Mouse (Mus musculus) left cerebral cortex, adult 11 months (tissue): Measurements from ENCODE around the gene Rps26.
A peak's percentile ranks its signal among the peaks of the same experiment; 100 is the strongest.
"Not testable (repeated sequence)": the region's sequence is repeated elsewhere in the genome, so short reads cannot be mapped to it uniquely, and the experiment has no call there.

Experiments
- DNase-seq: peaks from one replicate; pipeline ENCODE4 v3.0.0; 2022; ENCODE audit warnings: low spot score

Gene Rps26

GRCm38 (mm10) chr10:128641871-128642270 lies 15.3 kb upstream of the Rps26 start:
- DNase-seq = no peak

DNA sequence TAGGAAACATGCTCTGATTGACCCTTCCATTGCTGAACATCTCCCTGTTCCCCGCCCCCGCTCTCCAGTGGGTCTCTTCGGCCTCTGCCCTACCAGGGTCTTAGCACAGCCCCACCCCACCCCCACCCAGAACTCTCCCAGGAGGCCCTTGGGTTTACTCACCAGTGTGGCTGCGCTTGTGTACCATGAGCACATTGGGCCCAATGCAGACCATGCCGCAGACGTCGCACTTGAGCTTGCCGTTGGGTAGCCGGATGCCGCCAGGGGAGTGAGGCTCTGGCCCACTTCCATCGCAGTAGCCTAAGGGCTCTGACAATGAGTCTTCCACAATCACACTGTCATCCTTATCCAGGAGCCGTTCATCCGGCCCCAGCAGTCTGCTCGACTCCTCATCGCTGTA lies 14.3 kb upstream of the Rps26 start:
- no peak for DNase-seq

- no peak for DNase-seq
Observed at GRCm38 (mm10) chr10:128639999-128640398, 13.5 kb upstream of the Rps26 start.

DNA sequence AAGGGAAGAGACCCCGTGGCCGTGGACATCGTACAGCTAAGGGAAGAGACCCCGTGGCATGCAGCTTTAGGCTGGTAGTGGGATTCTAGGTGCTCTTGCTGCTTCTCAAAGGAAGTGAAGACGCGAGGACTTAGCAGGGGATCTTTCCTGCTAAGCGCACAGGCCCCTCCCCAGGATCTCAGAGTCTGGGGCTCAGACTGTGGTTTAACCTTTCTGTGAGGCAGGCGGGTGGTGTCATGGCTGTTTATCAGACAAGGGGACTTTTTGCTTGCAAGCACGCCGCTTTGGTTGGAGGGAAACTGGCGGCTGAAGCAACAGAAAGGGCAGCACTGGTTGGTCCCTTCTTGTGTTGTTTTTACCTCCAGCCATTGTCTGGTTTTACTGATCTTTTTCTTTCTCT lies 10.5 kb upstream of the Rps26 start:
- DNase-seq = no peak

GRCm38 (mm10) chr10:128636561-128636960 lies 10.0 kb upstream of the Rps26 start:
- no peak for DNase-seq

DNA sequence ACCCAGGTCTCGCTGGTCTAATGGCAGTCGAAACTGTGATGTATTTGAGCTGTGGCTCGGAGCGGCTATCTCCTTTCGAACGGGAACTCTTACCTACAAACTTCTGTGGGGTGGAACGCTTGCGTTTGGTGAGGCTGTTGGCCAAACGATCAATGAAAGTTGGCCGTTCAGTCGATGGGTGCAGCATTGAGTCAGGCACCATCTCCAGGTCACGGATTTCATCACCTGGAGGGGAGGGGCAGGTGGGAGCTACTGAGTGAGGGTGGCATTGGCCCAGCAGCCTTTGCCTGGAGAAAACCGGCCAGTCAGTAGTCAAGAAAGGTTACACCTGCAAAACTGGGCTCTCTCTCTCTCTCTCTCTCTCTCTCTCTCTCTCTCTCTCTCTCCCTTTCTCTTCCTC lies 9.2 kb upstream of the Rps26 start:
- DNase-seq = no peak

- no peak for DNase-seq
Observed at GRCm38 (mm10) chr10:128631571-128631970, 5.0 kb upstream of the Rps26 start.

GRCm38 (mm10) chr10:128630306-128630705 lies 3.8 kb upstream of the Rps26 start:
- not testable (repeated sequence) for DNase-seq

DNA sequence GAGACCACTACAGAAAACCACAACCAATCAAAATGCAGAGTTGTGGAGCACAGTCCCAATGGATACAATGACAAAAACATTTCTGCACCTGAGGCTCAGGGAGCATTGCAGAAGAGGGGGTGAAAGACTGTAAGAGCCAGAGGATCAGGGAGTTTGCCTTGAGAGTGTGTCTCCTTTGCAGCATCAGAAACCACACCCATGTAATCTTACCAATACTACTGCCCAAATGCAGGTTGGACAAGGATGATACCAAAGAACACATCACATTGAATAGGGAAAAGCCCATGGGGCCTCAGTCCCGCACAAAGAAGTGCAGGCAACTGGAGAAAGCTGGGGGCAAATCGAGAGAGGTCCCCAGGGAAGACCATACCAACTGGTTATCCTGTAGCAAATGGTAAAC lies 3.2 kb upstream of the Rps26 start:
- DNase-seq = no peak

DNA sequence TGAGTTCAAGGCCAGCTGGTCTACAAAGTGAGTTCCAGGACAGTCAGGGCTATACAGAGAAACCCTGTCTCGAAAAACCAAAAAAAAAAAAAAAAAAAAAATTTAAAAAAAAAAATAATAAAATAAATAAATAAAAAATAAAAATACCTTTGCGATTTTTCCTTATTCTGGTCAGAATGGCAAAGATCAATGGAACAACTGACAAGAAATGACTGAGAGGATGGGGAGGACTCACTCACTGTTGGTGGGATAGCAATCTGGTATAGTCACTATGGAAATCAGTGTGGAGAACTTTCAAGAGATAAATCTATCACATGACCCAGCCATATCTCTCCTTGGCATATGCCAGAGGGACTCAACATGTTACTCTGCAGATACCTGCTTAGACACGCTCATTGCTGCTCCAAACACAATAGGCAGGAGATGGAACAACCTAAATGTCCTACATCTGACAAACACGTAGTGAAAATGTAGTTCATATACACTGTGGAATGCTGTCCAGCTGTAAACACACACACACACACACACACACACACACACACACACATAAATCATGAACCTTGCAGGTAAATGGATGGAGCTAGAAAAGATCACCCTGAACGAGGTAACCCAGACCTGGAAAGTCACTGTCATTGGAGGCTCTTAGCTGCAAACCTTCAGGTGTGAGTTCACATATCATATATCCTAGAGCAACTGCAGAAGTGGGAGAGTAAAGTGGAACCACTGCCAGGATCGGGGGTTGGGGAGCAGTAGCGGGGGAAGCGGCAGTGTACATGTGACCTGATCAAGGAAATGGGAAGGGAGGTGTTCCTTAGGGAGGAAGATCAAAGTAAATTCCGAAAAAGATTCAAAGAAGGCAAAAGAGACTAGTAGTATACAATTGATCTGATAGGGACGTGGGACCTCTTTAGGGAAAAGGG lies 1.1 kb upstream of the Rps26 start:
- no peak for DNase-seq

DNA sequence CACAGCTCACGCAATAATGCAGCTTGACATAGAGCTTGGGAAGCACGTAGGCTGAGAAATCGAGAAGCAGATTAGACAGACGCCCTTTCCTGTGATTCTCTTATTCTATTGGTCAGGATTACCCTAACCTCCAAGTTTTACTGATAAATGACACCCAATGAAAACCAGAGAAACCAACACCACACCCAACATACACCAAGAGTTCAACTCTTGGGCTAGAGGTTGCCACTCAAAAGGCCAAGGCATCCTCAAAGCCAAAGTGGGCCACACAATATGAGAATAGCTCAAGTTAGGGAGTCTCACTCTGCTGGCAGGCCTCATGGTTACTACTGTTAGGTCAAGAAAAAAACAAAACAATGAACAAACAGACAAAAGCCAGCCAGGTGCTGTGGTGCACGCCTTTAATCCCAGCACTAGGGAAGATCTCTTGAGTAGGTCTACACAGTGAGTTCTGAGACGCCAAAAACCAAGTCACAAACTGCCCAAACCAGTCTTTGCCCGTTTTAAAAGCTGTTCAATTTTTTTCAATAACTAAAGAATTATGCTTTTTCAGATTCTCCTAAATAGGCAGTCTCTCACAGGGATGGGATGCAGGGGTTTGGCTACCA lies 1.2 kb downstream of the Rps26 start:
- DNase-seq = no peak

DNA sequence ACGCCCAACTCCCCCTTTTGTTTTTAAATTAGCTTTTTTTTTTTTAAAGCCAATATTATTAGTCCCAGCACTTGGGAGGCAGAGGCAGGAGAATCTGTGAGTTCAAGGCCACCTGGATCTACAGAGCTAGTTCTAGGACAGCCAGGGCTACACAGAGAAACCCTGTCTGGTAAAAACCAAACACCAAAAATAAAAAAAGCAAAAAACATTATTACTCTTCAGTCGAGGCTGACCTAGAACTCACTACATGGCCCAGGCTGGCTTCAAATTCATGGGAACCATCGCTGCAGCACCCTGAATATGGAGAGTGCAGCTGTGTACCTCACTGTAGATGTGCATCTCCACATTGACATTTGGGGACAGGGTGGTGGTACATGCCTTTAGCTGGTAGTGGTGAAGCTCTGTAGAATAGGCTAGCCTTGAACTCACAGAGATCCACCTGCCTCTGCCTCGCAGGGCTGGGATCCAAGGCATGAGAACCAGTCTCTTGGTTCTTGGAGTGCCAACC lies 3.4 kb downstream of the Rps26 start:
- DNase-seq = not testable (repeated sequence)

- no peak for DNase-seq
Observed at GRCm38 (mm10) chr10:128622702-128623101, 3.8 kb downstream of the Rps26 start.

DNA sequence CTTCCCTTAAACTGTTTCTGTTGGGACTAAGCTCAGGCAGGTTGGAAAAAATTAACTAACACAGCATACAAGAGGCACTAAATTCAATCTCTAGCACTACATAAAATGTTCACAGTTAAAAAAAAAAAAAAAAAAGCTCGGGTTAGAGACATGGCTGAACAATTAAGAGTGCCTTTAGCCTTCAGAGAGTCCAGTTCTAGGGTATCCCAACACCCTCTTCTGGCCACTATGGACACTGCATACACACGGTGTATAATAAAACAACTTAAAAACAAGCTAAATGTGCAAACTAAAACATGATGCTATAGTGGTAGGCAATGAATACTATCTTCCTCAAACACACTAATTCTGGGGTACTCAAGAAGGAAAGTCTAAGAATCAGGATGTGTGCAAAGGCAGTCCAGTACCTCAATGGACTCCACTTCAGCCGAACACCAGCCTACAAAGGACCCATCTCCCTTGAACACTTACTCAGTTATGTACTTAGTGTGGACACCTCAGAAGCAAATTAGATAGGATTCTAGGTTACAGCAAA lies 4.5 kb downstream of the Rps26 start:
- no peak for DNase-seq

DNA sequence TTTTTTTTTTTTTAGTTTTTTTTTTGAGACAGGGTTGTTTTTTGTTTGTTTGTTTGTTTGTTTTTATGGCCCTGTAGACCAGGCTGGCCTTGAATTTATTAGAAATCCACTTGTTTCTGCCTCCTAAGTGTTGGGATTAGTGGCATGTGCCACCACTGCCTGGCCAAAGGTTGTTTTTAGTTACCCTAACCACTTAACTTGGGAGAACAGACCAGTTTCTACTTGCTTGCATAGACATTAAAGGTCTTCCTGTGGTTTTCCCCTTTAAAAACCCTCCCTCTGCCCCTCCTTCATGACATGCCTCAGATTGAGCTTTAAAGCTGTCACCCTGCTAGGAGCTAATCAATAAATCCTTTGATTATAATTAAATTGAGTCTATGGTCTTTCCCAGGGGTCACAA lies 6.3 kb downstream of the Rps26 start:
- DNase-seq = no peak

DNA sequence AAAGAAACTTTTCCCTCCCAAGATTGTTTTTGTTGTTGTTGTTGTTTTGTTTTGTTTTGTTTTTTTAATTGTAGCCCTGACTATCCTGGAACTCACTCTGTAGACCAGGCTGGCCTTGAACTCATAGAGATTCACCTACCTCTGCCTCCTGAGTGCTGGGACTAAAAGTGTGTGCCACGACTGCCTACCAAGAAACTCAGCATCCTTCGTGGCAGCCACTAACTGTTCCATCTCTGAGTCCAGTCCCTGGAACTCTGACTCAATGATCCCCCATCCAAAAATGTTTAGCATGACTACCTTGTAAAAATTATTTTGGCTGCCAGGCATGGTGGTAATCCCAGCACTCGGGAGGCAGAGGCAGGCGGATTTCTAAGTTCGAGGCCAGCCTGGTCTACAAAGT lies 7.4 kb downstream of the Rps26 start:
- DNase-seq = not testable (repeated sequence)

GRCm38 (mm10) chr10:128618570-128618969 lies 8.0 kb downstream of the Rps26 start:
- DNase-seq = no peak

DNA sequence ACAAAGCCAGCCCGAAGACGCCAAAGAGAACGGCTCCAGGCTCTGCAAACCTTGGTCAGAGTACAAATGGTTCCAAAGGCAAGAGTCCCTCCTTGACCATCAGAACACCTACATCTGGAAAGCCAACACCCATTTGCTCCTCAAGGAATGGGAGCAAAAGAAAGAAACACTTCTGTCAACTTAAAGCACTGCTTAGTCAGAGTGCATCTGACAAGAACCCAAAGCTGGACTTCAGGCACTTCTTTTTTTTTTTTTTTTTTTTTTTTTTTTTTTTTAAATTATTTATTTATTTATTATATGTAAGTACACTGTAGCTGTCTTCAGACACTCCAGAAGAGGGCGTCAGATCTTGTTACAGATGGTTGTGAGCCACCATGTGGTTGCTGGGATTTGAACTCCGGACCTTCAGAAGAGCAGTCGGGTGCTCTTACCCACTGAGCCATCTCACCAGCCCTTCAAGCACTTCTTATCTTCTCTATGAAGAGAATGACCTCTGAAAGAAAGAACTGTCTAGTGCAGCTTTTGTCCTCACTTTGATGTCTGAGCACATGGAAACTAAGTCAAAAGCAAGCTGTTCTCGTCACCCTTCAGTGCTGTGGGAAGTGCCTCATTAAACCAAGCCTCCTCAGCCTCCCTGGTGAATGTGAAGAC lies 10.6 kb downstream of the Rps26 start:
- not testable (repeated sequence) for DNase-seq

DNA sequence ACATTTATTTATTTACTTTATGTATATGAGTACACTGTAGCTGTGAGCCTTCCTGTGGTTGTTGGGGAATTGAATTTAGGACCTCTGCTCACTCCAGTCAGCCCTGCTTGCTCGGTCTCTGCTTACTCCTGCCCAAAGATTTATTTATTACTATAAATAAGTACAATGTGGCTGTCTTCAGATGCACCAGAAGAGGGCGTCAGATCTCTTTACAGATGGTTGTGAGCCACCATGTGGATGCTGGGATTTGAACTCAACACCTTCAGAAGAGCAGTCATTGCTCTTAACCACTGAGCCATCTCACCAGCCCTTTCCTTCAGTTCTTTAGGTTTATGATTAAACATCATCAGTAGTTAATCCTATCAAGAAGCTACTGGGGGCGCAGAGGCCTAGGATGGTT lies 11.6 kb downstream of the Rps26 start:
- no peak for DNase-seq

GRCm38 (mm10) chr10:128613820-128614219 lies 12.7 kb downstream of the Rps26 start:
- not testable (repeated sequence) for DNase-seq

DNA sequence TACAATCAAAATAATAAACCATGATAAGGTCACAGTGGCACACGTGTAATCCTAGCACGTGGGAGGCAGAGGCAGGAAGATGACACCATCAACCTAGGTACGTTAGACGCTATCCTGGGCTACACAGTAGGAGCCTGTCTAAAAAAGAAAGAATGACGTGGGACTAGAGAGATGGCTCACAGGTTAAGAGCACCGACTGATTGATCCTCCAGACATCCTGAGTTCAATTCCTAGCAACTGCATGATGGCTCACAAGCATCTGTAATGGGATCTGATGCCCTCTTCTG lies 13.4 kb downstream of the Rps26 start:
- no peak for DNase-seq

DNA sequence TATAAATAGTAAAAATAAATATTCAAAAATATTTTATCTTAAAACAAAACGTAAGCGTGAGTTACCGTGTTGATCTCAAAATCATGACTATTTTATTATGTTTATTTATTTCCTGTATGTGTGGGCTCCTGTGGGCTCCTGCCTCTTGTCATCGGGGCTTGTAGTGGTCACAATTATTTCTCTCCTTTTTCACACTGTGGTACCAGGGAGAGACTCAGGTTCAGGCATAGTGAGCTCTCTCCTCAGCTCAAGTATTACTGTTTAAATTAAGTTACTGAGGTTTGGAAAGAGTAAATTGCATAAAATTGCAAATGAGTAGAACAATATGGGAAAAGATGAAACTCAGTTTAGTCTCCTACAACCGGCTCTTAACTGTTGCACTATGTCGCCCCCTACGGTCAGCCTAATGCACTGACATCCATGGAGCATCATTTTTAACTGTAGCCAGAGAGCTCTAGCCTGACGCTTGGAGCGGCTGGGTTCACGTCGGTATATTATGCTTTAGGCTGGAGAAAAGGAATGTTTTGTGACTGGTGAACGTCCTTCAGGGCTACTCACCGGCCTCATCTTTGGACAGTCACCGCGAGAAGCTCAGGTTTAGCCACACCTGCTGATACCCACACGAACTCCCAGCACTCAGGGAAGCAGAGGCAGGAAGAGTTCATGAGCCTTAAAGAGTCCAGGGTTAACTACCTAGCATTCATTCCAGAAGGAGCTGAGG lies 14.0 kb downstream of the Rps26 start:
- peak; percentile 50 for DNase-seq
